Mouse (Mus musculus) layer of hippocampus, adult 2 months (tissue): ENCODE results near the gene Abhd14a. TPM values are rescaled to one million over a fixed set of nuclear protein-coding genes. Genes with fewer than 3 reads are reported as not detected.
A peak's percentile ranks its signal among the peaks of the same experiment; 100 is the strongest.

ENCODE experiments used
- DNase-seq, 2 experiments: peaks; one replicate each; pipeline ENCODE4 v3.0.0; 2022; ENCODE audit warnings: low spot score in 2 of 2
- H3K27ac ChIP-seq: fragments of 200-600 bp; 2 replicates; pipeline ENCODE4 v1.8.1; 2022
- H3K4me3 ChIP-seq: fragments of 200-600 bp; 2 replicates; pipeline ENCODE4 v1.8.1; 2022; ENCODE audit warnings: mild to moderate bottlenecking
- CTCF ChIP-seq: fragments of 200-600 bp; conservative IDR thresholded peaks from 2 replicates; pipeline ENCODE4 v1.8.1; 2022; ENCODE audit warnings: antibody characterized with exemption, mild to moderate bottlenecking, moderate library complexity
- total RNA-seq, 2 experiments: library from RNA; stranded (reverse); gene quantifications; 2 replicates each; pipeline ENCODE4 v1.2.3; 2021

The Abhd14a gene
- total RNA-seq, 2 experiments from 2014 or later, result 39.0 to 39.4 TPM

DNA sequence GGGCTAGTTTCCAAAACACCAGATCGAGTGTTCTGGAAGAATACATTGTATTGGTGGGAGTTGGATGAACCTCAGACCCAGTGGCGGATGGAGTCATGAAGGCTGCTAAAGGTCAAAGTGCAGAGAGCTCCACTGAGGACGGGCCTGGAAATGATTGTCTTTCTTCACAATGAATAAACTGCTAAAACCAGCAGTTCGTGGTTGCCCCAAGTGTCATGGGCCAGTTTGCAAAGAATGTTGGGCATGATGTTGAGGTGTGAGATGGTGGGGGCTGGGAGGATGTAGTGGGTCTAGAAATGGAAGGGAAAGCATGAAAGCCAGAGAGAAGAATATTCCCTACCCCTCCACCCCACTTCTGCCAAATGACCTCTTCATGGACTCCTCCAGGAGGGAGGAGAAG lies 2.6 kb downstream of the Abhd14a start:
- no peak overlapping the region for H3K4me3 ChIP-seq
- no peak for TF ChIP-seq CTCF
- H3K27ac ChIP-seq, result no peak overlapping the region
- DNase-seq, result no peak

- Histone ChIP-seq H3K27ac (no peak overlapping the region), H3K4me3 (no peak overlapping the region)
- no peak for DNase-seq
- TF ChIP-seq CTCF, result peak; percentile 77
Observed at GRCm38 (mm10) chr9:106442680-106443079, 4.8 kb downstream of the Abhd14a start.

GRCm38 (mm10) chr9:106436566-106436965 lies 10.9 kb downstream of the Abhd14a start:
- no peak overlapping the region for H3K4me3 ChIP-seq
- H3K27ac ChIP-seq, result no peak overlapping the region
- no peak for DNase-seq
- TF ChIP-seq CTCF, result no peak

DNA sequence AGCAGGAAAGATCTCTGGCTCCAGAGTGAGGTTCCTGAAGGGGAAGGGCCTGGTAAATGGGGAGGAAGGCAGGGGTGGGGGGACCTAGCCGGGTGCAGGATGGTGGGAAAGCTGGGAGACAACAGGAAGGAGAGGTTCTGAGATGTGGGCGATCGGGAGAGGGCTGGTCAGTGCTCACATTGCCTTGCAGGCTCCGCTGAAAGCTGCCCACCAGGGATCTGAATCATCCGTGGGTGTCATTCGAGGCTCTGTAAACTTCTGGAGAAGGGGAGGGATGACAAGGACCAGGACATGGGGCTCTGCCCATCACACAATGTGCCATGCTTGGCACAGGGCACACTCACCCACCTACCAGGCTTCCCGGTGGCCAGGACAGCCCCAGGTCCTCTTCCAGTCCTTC lies 14.1 kb downstream of the Abhd14a start:
- DNase-seq, result no peak
- H3K27ac ChIP-seq, result no peak overlapping the region
- H3K4me3 ChIP-seq, result no peak overlapping the region
- TF ChIP-seq CTCF, result no peak

GRCm38 (mm10) chr9:106430015-106430264 lies 17.5 kb downstream of the Abhd14a start:
- Histone ChIP-seq H3K4me3 (peak overlapping the region; percentile 90), H3K27ac (peak overlapping the region; percentile 97)
- no peak for DNase-seq
- TF ChIP-seq CTCF, result no peak

GRCm38 (mm10) chr9:106429221-106430014 lies 18.1 kb downstream of the Abhd14a start, which contains the start of gene Rpl29:
Gene Rpl29 (plus strand): TSS chr9:106429454.
- TF ChIP-seq CTCF, result no peak
- Histone ChIP-seq H3K4me3 (peak within 1 kb of the TSS; percentile 90), H3K27ac (peak within 1 kb of the TSS; percentile 97)
- DNase-seq, result peak; percentile 94 to 97

DNA sequence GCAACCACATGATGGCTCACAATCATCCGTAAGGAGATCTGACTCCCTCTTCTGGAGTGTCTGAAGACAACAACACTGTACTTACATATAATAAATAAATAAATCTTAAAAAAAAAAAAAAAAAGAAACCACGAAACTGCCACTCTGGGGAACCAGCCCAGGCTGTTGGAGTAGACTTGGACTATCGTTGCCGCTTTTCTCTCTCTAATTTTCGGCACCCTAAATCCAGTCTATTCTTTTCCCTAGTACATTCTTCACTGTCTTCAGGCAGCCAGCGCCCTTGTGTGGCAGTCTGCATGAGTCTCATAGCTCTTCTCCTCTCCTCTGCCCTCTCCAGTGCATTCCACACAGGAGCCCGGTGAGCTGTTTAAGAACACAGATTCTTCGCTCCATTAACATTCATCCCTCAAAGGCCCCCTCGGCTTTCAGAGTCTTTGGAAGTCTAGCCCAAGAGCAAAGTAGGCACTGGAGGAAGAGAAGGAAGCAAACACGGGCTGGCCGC lies 18.7 kb downstream of the Abhd14a start:
- H3K4me3 ChIP-seq, result peak overlapping the region; percentile 90
- peak; percentile 45 for TF ChIP-seq CTCF
- no peak for DNase-seq
- H3K27ac ChIP-seq, result peak overlapping the region; percentile 97

DNA sequence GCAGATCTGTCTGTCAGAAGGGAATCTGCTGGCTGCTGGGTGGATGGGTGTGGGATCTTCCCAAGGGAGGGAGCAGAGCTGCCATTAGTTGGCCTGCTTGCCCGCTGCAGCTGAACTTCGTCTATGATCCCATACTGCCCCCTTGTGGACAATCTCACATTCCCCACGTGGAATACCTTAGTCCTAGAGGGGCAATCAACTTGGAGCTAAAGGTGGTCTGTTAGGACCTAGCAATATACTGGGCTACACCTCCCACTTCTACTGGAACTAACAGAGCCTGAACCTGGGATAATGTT lies 25.7 kb downstream of the Abhd14a start:
- peak; percentile 96 for TF ChIP-seq CTCF
- H3K27ac ChIP-seq, result peak overlapping the region; percentile 84
- peak overlapping the region; percentile 40 for H3K4me3 ChIP-seq
- peak; percentile 88 to 91 for DNase-seq

DNA sequence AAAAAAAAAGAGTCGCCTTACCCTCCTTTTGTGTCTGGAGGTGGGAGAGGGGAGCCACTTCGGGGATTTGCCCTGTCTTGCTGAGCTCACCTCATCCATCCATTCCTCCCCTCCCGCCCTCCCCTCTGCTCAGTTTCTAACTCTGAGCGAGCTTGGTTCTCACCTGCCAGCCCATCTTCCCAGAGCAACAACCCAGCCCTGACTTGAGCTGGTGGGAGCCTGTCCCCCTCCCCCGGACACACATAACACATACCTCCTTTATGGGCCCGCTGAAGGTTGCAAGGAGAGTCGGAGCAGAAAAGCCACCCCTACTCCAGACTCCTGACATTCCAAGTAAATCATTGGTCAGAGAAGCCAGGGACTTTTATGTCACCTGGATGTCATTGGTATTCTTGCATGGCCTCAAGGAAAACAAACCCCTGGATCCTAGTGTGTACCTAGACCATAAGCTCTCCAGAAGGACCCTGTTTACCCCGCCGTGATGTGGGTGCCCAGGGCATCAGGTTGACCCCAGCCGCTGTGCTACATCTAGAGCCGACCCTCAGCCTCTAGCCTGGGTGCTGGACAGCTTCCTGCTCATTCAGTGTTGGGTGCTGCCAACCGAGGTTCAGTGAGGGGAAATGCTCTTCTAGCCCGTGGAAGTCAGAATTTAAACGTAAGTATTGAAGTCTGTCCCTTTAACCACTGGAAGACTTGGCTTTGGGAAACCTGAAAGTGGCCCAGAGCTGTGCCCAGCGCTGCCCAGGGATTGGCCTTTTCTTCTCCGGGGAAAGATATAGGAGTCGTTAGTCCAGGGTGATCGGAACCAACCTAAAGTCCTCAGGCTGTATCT lies 26.2 kb downstream of the Abhd14a start:
- DNase-seq, result no peak
- Histone ChIP-seq H3K4me3 (peak overlapping the region; percentile 40), H3K27ac (peak overlapping the region; percentile 84)
- no peak for TF ChIP-seq CTCF

DNA sequence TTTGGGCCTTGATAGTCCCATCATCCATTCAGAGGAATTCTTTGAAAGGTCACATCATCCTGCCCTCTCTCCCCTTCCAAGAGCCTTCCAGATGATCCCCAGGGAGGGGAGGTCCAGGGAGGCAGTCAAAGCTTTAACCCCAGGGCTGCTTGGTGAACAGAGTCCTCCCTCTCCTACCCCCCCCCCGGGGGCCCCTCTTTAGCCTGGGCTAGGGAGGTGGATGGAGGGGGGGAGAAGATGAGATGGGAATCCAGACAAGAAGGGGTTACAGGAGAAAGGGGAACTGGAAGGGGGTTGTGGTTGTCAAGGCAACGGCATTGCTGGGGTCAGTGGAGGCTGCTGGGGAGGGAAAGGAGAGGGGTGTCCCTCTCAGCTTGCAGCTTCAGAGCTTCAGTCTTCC lies 26.9 kb downstream of the Abhd14a start:
- DNase-seq, result no peak
- peak overlapping the region; percentile 84; the same call in 1 of the 2 replicates for H3K27ac ChIP-seq
- TF ChIP-seq CTCF, result no peak

GRCm38 (mm10) chr9:106417841-106418625 lies 29.4 kb downstream of the Abhd14a start:
- peak; percentile 65 for TF ChIP-seq CTCF
- Histone ChIP-seq H3K27ac (peak overlapping the region; percentile 78), H3K4me3 (peak overlapping the region; percentile 42)
- DNase-seq, result peak; percentile 86 to 92

More for the DNA sequence above, 26.9 kb downstream of the Abhd14a start:
- no peak overlapping the region for H3K4me3 ChIP-seq

- DNase-seq, result no peak
- peak overlapping the region; percentile 78 for H3K27ac ChIP-seq
- 0 out of 2 replicates have a peak, but pooled peaks have one; percentile 7 for TF ChIP-seq CTCF
- no peak overlapping the region for H3K4me3 ChIP-seq
Observed at GRCm38 (mm10) chr9:106416826-106417225, 30.7 kb downstream of the Abhd14a start.

DNA sequence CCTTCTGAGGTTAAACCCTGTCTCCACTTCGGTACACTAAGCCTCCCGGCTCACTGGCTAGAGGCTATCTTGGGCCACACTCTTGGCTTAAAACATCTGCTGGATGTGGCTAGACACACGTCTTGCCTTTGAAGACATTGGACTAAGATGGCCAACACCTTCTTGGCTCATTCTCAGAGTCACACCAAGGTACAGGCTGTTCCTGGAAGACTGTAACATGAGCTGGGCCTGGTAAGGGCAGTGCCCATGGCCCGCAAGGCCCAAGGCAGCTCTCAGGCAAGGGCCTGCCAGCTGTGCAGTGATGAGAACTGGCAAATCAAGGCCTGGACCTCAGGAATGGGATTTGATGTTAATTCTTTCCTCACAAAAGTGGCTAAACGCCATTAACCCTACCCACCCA lies 33.9 kb downstream of the Abhd14a start:
- DNase-seq, result no peak
- H3K27ac ChIP-seq, result no peak overlapping the region
- no peak for TF ChIP-seq CTCF
- no peak overlapping the region for H3K4me3 ChIP-seq
